Mouse (Mus musculus) spleen, postnatal 0 days (tissue): ENCODE data around the gene Tmsb15l. TPM values are rescaled to one million over a fixed set of nuclear protein-coding genes. Genes with fewer than 3 reads are reported as not detected.

Source experiments
- polyA plus RNA-seq: library from polyadenylated mRNA; unstranded; fragments of >200 nt; fragmentation: Nextera tagmentation; extraction: Ambion mirVana; gene quantifications from 2 replicates; pipeline ENCODE4 v1.2.1, GENCODE M21; 2015

Tmsb15l gene
- 0.90 and 1.7 TPM in 2 replicates for polyA plus RNA-seq

GRCm38 (mm10) chrX:136976424-136977084 lies at the start of gene Tmsb15l, which contains the start of gene Tmsb15b1:
TSS of gene Tmsb15l (minus strand) at chrX:136976869.
TSS of gene Tmsb15b1 (minus strand) at chrX:136976874.

GRCm38 (mm10) chrX:136992978-136993547 lies 16.4 kb upstream of the Tmsb15l start, which contains the start of gene Zcchc18:
TSS of gene Zcchc18 (plus strand) at chrX:136993155.

GRCm38 (mm10) chrX:136975397-136975796 lies 1.3 kb downstream of the Tmsb15l start, which contains the start of gene Tmsb15b2:
TSS of gene Tmsb15b2 (minus strand) at chrX:136975497.

GRCm38 (mm10) chrX:136927031-136927430 lies 49.6 kb downstream of the Tmsb15l start, which contains the start of gene H2bfm:
TSS of gene H2bfm (plus strand) at chrX:136927325.

Other genes with a start within 250 kb of the Tmsb15l start
- gene Morf4l2, start 233.2 kb downstream of the Tmsb15l start, polyA plus RNA-seq = 193 and 199 TPM in 2 replicates
- gene Glra4, start 196.7 kb downstream of the Tmsb15l start, polyA plus RNA-seq = not detected in 2 replicates
- 0.97 and 1.0 TPM in 2 replicates for gene Plp1, start 154.2 kb downstream of the Tmsb15l start, polyA plus RNA-seq
- not detected in 2 replicates for gene Rab9b, start 108.1 kb downstream of the Tmsb15l start, polyA plus RNA-seq
- gene H2bfm, start 49.5 kb downstream of the Tmsb15l start, polyA plus RNA-seq = not detected in 2 replicates
- gene Tmsb15b2, start 1.4 kb downstream of the Tmsb15l start, polyA plus RNA-seq = 9.6 and 10.8 TPM in 2 replicates
- 9.5 and 12.9 TPM in 2 replicates for gene Tmsb15b1, start within 50 bp of the Tmsb15l start, polyA plus RNA-seq
- 0.42 and 0.71 TPM in 2 replicates for gene Zcchc18, start 16.3 kb upstream of the Tmsb15l start, polyA plus RNA-seq
- gene Slc25a53, start 61.4 kb upstream of the Tmsb15l start, polyA plus RNA-seq = 5.1 and 5.5 TPM in 2 replicates
- 1.6 and 2.1 TPM in 2 replicates for gene Fam199x, start 72.7 kb upstream of the Tmsb15l start, polyA plus RNA-seq
- not detected in 2 replicates for gene Esx1, start 145.2 kb upstream of the Tmsb15l start, polyA plus RNA-seq